Mouse (Mus musculus) frontal cortex, postnatal 10 days (tissue): ENCODE data around the gene Mtss1l.

ENCODE experiments used
- DNase-seq, 2 experiments: peaks; one replicate each; pipeline ENCODE4 v3.0.0; 2022; ENCODE audit warnings: low spot score in 2 of 2, mixed read lengths in 1 of 2

Gene Mtss1l

DNA sequence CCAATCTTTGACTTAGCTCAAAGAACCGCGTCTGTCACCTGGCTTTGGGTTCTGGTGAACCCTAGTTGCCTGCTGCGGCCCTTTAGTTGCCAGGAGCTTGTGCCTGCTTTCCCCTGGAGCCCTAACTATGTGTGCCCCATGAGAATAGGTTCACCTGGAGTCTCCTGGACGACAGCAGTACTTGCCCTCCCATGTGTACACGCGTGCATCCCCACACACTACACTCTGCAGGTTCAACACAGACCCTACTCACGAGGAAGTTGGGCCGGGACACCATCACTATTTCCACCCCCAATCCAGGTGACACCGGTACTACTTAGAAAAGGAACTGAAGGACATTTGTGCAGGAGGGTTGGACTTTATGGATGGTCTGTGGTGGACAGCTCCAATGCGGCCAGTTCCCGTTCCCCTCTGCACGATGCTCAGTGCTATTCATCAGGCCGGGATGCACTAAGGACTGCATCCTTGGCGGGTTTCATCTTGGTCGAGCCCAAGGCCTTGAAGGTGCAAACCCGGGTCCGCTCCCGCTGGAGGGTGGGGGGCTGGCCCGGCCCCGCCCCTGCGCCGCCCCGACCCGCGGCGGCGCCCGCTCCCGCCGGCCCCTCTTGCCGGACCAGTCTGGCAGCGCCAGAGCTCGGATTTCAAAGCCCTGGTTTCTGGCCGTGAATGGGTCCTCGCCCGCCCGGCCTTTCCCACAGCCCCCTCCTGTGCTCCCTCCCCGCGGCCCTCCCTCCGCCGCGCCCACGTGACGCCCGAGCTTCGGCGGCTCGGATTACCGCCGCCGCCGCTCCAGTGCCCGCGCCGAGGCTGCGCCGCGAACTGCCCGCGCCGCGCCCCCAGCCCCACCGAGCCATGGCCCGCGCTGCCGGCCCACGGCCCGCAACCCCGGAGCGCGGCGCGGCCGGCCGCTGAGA is at the start of gene Mtss1l:
Gene Mtss1l, plus strand, starts transcription at position 792 of the 914 bp plus-strand sequence.
- DNase-seq, result peak; percentile 75 to 82

DNA sequence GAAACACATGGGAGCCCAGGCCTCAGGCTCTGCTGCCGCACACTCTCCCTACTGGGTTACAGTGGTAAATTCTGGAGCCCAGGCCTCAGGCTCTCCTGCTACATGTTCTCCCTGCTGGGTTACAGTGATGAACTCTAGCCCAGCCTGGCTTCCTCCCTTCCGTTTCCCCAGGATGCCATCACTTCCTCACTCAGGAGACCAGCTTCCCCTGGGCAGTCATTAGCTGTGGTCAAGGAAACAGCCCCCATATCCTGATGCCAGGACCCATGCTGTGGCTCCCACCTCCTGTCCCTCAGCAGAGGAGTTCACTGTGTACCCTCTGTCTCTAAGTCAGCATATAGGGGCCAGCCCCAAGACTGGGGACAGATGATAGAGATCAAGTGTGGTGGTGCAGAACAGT is 49.1 kb upstream of the Mtss1l start:
- no peak for DNase-seq

DNA sequence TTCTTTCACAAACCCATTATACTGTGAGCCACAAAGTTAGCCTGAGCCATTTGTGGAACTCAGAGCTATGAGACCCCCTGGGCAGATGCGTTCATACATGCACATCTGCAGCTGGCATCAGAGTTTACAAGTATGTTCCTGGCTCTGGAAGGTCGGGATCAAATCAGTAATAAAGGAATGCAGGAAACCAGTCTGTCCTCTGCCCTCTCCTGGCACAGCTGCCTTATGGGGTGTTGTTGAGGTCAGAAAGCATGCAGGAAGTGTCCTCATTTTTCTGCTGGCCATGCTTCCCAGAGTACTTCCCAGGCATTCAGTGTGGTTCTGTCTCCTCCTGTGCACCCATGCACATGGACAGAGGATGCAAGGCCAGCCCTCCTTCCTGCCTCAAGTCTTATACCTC is 48.1 kb upstream of the Mtss1l start:
- DNase-seq, result no peak

DNA sequence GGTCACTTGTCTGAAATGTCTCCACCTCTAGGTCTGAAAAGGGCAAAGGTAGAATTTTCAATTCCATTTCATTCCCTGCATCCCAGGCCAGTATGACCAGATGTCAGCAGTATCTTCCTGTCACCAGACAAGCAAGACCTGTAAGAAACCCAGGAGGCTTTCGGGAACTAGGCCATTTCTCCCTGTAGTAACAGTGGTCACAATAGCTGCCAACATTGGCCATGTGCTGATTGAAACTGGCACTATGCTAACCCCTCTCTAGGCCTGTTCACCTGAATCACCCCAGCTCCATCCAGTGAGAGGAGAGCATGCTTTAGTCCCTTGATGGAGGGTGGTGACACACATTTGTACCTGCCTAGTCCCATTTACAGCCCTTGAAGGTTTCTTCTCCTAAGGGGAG is 46.7 kb upstream of the Mtss1l start:
- no peak for DNase-seq

DNA sequence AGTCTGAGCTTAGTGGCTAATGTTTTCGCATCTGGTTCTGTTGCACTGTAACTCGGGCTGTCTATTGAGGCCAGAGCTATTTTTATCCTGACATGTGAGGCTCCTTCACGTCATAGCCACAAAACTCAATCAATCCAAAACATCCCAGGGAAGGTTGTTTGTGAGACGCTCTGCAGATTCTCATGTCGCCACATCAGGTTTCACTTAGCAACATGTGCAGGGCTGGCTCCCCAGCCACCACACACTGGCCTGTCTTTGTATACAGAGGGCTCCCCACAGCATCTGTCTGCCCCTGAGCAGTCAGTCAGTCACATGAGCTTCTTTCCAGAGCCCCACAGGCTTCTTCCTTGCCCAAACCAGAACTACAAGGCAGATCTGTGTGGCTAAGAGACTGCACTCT is 44.6 kb upstream of the Mtss1l start:
- DNase-seq, result no peak

DNA sequence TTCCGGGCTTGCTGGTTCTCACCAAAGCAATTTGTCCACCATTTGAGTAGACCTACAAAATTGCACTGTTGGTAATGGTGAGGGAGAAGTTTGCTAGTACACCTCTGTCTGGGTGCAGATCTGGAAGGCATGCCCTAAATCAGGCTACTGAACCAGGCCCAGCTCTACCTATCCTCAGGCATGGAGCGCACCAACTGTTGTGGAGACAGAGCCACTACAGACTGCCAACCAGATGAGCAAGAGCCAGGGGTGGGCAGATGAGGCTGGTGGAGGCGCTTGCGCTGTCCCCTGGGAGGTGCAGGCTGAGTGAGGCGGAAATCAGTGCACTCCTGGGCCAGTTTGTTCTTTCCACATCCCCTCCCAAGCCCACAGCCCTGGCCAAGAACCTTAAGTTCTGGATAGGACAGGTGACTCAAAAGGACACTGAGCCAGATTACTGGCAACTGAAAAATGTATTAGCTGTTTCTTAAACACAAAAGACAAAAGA is 44.1 kb upstream of the Mtss1l start:
- no peak for DNase-seq

DNA sequence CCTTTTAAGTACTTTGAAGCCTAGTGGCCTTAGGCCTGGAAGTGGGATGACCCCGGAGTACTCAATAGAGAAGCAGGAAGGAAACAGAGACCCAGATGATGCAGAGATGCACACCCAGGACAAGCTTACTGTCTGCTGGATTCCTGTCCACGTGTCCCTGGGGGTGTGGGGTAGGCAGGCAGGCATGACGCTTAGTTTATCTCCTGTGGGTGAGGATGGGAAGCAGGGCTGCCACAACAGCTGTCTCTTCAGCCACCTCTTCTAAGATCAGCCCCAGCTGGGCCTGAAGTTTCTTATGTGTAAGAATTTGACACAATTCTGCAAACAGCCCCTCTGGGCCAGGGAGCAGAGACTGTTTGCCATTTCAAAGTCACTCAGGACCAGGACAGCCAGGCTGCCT is 42.3 kb upstream of the Mtss1l start:
- no peak for DNase-seq

DNA sequence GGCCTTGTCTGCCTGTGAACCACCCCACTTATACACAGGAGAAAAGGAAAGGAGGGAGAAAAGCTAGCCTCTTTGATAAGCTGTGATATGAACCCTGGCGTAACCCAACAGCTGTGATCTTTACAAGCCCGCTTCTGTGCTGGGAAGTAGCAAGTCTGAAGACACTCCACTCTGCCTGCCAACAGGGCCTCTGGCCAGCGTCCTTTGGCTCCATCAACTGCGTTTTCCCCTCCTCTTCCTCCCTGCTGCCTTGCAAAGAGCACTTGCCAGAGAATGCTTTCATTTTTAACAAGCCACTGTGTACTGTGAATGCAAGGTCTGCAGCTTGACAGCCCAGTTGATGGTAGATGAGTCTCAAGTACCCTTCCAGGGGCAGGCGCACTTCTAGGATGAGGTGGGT is 33.5 kb upstream of the Mtss1l start:
- peak; percentile 61 to 71 for DNase-seq

DNA sequence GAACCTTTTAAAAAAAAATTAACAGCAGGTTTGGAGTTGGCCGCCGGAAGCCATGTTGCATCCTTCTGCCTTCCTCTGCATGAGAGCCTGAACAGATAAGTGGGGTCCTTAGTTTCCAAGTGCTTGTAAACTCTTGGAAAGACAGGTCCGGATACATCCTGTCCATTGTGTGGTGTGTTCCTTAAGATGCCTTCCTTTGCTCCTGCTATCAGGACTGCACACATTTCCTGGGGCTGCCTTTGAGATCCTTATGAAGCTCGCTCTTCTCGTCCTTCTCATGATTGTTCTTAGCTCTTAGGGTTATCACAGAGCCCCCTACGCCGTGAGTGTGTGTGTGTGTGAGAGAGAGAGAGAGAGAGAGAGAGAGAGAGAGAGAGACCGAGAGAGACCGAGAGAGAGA is 31.3 kb upstream of the Mtss1l start:
- DNase-seq, result no peak

DNA sequence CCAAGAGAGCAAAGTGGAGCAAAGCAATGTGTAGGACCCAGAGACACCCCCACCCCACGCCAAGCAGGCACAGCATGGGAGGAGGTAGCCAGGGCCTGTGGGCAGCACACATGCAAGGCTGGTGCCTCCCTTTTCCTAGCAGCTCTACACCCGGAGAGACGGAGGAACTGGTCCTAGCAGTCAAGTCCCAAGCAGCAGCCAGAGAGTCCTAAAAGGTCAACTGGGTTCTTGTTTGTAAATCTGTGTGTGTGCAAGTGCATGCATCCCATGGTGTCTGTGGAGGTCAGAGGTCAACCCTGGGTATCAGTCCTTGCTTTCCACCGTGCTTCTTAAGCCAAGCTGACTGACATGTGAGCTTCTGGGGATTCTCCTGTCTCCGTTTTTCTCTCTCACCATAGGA is 27.1 kb upstream of the Mtss1l start:
- no peak for DNase-seq

DNA sequence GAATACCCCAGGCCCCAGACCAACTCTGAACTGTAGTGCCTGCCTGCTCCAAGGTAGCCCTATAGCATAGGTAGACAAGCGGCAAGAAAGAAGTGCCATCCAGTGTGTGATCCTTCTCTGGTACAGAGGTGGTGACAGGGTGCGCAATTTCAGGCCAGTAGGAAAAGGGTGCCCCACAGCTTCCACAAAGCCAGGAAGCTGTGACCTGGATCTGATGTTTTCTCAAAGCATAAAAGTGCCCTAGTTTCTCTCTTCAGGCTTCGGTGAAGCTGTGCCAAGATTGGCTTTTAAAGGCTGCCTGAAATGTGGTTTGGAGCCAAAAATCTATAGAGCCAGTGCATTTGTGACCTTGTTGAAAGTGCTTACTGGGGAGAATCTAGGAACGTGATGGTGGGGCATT is 26.4 kb upstream of the Mtss1l start:
- DNase-seq, result no peak

DNA sequence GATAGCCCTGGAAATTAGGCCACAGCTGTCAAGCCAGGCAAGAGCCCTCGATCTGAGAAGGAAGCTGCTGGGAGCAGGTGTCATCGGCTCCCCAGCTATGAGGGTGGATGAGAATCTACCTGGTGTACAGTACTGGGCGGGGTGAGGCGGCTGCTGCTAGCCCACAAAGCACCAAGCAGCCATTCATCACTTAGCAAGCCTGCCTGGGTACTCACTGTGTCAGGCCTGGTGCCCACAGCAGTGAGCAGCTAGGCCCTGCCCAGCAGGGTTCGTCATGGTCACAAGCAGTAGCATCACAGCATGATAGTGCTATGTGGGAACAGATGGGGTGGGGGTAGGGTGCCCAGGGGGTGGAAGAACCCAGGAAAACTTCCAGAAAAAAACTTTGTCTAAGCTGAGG is 25.8 kb upstream of the Mtss1l start:
- no peak for DNase-seq

DNA sequence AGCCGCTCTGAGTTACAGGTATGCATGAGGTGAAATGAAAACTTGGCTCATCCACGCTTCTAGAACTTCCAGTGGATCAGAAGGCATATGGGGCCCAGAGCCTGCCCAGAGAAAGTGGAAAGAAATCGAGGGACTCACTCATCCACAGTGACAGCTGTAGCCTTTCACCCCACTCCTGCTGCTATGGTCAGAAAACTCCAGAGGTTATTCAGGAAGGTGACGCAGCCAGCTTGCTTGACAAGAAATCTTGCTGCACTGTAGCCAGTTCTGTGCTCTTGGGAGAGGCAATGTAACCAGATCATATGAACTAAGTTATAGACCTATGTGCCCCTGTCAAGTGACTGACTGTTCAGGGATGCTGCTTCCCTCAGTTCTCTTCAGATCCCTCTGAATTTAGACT is 25.2 kb upstream of the Mtss1l start:
- DNase-seq, result no peak

DNA sequence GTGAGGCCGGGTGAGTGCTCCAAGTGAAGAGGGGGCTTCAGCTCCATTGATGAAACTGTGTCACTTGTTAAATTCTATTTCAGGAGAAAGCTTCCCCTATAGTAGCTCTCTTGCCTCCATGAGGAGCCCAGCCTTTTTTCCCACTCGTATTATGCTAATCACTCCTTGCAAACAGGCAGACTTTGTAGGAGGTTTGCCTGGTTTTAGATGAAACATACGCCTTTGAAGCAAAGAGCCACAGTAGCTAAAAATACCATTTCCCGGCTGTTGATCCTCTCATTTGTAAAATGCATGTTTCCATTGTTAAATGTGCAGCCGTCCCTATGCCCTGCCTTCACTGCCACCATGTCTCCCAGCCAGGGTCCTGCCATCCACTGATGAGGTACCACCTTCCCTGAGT is 23.7 kb upstream of the Mtss1l start:
- DNase-seq, result no peak

DNA sequence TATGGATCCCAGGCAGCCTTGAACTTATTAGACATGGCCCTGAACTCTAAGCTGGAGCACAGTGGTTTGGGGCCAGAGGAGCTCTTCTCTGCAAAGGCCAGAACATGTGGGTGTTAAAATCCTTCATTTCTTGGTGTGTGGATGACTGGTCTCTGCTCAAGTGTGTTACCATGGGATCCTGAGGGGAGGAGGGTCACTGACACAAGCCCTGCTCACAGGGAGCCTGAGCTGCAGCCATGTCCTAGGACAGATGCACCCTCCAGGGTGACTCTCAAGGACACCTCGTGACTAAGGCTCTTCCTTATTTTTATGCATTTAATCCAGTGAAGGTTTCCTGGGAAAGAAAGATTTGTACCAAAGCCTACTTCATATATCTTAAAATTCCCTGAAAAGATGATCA is 23.2 kb upstream of the Mtss1l start:
- DNase-seq, result no peak

DNA sequence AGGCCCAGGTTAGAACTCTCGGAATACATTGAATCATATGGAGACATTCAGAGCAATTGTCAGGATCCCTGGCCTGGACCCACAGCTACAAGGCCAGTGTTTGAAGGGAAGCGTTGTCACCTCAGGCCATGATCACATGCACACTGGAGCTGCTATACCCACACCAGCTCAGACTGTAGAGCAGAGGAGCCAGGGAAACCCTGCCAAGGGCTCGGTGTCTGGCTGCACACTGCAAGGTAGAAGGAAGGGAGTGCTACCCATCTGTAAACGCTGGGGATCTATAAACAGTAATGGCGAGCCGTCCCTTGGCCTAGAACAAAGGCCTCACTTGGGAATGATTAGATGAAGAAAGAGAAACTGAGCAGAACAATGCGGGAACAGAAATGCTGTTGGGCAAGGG is 21.8 kb upstream of the Mtss1l start:
- no peak for DNase-seq

DNA sequence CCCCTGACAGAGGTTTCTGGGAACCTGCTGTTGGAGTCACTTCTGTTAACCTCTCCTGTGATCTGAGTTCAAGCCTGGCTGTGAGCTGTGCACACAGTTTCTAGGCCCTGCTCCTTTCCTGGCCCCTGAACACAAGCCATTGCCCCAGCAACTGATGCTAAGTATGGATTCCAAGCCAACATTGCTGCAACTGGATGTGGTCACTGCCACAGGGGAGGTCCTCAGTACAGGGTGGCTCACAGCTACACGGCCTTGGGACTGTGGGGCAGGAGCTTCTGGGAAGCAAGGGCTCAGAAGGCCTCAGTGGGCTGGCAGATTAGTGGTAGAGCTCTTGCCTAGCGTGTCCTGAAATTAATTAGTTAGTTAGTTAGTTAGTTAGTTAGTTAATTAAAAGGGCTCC is 20.7 kb upstream of the Mtss1l start:
- no peak for DNase-seq

DNA sequence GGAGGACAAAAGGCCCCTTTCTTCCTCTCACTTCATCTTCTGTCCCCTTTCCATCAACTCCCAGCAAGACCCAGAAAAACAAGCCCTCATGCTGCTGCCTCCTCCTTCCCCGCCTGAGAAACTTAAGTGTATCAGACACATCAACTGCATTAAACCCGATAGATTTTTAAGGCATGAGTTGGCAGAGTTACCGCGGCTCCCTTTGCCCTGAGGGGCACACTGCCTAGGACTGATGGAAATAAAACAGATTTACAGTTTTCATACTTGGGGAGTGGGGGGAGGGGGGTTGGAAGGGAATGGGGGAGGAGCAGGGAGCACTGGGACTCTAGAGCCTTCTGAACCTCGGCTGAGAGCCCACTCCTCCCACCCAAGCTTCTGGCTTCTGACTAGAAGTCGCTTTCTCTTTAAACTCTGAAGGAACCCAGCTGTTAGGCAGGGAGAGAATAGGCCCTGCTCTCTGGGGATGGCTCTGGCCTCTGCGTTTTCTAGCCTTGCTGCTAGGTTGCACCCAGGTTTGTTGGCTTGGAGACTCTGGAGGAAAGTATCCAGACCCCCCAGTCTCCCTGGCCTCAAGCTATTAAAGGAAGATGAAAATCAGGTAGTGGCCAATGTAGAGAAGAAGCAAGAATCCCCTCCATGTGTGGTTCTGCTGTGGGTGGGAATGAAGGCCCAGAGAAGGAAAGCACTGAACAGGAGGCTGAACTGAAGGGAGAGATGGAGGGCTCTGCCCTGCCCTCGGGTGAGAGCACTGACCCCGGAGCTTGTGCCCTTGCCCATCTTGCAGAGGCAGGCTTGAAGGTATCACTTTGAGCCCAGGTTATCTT is 18.4 kb upstream of the Mtss1l start:
- no peak for DNase-seq

DNA sequence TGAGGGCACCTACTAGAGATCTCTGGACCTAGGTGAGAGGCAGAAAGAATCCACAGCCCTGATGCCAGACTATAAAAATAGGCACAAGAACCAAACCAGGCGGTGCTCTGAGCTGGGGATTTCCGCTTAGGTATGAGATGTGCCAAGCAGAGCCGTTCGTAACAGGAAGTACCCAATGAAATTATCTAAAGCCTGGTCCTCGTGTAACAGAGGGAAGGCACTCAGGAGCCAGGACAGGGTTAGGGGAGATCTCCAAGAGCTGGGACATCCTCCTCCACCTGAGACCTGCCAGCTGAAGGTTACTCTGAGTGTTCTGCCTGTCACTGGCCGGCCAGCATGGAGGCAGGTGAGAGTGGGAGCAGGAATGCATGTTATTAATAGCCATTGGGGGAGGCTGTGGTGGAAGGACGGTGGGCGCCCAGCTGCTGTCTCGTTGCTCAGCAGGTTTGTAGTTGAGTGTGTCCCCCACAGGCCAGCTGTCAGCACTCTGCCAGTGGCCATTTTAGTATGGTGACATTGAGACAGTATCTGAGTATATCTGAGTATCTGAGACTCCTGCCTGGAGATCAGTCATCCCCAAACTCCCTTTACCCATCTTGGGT is 17.7 kb upstream of the Mtss1l start:
- DNase-seq, result no peak

DNA sequence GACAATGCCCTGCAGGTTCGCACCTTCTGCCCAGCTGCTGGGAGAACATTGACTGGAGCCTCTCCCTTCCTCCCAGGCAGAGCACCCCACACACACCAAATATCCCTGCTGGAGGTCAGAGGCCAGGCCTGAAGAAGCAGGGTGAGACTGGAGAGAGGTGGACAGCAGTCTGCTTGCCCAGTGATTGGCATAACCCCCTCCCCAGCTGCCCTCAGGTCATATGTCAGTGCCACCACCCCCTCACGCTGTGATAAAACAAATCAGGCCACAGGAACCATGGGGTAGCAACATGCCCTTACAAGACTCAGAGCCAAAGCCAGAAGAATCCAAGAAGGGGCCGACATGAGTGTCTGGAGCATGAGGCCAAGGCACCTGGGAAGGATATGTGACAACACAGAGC is 17.2 kb upstream of the Mtss1l start:
- no peak for DNase-seq

DNA sequence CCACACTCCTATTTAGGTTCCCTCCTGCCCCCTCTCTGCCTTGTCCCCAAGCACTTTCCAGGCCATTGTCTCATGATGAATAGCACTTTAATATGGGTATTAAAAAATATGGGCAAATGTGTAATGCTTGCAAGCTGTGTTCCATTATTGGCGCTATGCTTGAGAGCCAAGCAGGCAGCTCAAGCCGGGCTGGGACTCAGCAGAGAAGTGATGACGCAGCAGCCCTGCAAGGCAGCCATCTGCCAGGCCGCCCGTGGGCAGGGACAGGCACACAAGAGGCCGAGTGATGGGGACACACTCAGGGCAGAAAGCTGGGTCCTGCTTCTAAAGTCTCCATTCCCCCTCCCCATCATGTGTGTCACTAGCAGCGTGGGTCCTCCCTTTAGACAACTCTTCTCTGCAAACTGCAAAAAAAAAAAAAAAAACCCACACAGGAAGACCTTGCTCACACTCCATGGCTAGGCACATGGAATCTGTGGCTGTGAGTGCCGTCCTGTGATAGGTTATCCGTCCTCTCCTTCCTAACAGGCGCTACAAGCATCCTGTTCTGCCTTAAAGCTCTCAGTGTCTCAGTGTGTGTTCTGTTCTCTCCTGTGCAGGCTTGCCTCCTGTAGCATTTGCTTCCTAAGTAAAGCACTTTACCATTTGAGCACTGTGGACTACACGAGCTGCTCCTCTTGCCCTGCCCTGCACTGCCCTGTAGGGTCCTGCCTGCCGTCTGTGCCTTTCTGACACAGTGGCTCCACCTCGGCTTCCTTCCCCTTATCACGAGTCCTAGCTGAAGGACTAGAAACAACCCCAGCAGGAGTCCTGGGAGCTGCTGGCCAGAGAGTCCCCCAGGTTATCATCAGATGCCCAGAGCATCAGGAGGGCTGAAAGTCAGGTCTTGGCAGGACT is 15.6 kb upstream of the Mtss1l start:
- DNase-seq, result no peak
